Mouse (Mus musculus) left cerebral cortex, adult 8-10 months (tissue): ENCODE results near the gene Extl1. TPM values are rescaled to one million over a fixed set of nuclear protein-coding genes. Genes with fewer than 3 reads are reported as not detected.
A peak's percentile ranks its signal among the peaks of the same experiment; 100 is the strongest.

Experiments
- DNase-seq, 2 experiments: peaks; one replicate each; pipeline ENCODE4 v3.0.0; 2022; ENCODE audit warnings: low spot score in 2 of 2
- total RNA-seq, 4 experiments: library from RNA; stranded (reverse); gene quantifications; 2 replicates each; pipeline ENCODE4 v1.2.4; 2022

Gene Extl1
- total RNA-seq, 4 experiments from 2014 or later: 42.7 to 51.5 (median 47.1) TPM

GRCm38 (mm10) chr4:134314876-134315275, 68.8 kb downstream of the Extl1 start, which contains the start of gene Trim63:
Trim63 (plus strand) TSS chr4:134315120.
- no peak for DNase-seq

GRCm38 (mm10) chr4:134314081-134314655, 69.5 kb downstream of the Extl1 start:
- no peak for DNase-seq

DNA sequence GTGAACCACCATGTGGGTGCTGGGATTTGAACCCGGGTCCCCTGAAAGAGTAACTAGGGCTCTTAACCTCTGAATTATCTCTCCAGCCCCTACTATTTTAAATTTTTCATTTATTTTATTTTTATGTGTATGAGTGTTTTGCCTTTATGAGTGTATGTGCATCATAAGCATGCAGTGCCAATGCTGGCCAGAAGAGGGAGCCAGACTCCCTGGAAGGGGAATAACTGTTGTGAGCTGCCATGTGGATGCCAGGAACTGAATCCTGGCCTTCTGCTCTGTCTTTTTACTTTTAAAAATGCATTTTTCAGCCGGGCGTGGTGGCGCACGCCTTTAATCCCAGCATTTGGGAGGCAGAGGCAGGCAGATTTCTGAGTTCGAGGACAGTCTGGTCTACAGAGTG, 70.7 kb downstream of the Extl1 start:
- no peak for DNase-seq

DNA sequence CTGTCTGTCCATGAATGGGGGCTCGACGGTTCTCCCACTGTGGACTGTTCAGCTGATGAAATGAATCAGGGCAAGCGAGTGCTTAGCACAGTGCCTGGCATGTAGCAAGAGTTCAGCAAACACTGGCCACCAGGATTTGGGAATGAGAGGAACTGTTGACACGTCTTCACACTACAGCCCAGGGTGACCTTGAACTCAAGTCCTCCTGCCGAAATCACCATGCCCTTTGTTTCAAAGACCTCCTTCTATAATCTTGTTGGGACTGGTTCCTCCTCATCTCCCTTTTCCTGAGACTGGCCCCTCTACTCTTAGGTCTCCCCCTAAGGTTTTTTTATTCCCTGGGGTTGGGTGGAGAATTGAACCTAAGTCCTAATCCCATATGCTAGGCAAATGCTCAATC, 71.3 kb downstream of the Extl1 start:
- no peak for DNase-seq

- no peak for DNase-seq
Measured at GRCm38 (mm10) chr4:134311784-134312183, 71.9 kb downstream of the Extl1 start.

- DNase-seq: no peak
Measured at GRCm38 (mm10) chr4:134310656-134311055, 73.0 kb downstream of the Extl1 start.

- no peak for DNase-seq
Measured at GRCm38 (mm10) chr4:134310106-134310505, 73.5 kb downstream of the Extl1 start.

- DNase-seq: peak in 1 of 2 experiments; percentile 45
Measured at GRCm38 (mm10) chr4:134307367-134308072, 76.1 kb downstream of the Extl1 start.

DNA sequence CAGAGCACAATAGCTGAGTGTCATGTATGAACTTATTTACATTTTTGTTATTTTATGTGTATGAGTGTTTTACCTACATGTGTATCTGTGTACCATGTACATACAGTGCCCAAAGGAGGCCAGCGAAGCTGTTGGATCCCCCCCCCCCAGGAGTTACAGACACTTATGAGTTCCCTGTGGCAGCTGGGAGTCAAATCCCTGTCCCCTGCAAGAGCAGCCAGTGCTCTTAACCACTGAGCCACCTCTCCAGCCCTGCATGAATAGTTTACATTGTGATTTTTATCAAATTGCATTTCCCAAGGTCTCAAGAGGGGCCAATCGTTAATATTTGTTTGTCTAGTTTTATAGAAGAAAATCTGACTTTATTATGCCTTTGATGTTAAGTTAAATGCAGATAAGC, 76.7 kb downstream of the Extl1 start:
- DNase-seq: no peak

Other genes starting within 250 kb of the Extl1 start
- 10 to 100 TPM; 17.1 to 18.7 (median 17.7) TPM for gene Cep85, start 196.7 kb downstream of the Extl1 start, total RNA-seq
- not detected for gene Gm7534, start 180.8 kb downstream of the Extl1 start, total RNA-seq
- gene Catsper4, start 156.5 kb downstream of the Extl1 start, total RNA-seq: not detected
- gene Cnksr1, start 145.5 kb downstream of the Extl1 start, total RNA-seq: under 1 TPM in 3 of 4 experiments, not detected in 1; 0.36 to 0.74 (median 0.57) TPM
- not detected for gene E130218I03Rik, start 140.2 kb downstream of the Extl1 start, total RNA-seq
- gene Zfp593, start 138.3 kb downstream of the Extl1 start, total RNA-seq: 10 to 100 TPM; 10.9 to 12.1 (median 11.3) TPM
- not detected for gene Gm30191, start 136.9 kb downstream of the Extl1 start, total RNA-seq
- gene Grrp1, start 129.7 kb downstream of the Extl1 start, total RNA-seq: 1 to 10 TPM; 2.6 to 4.3 (median 3.5) TPM
- gene Pdik1l, start 96.0 kb downstream of the Extl1 start, total RNA-seq: 10 to 100 TPM; 15.8 to 22.4 (median 19.3) TPM
- gene Trim63, start 68.7 kb downstream of the Extl1 start, total RNA-seq: under 1 TPM; 0.28 to 0.70 (median 0.53) TPM
- under 1 TPM in 2 of 4 experiments, not detected in 2; 0.16 to 0.23 TPM for gene Slc30a2, start 40.7 kb downstream of the Extl1 start, total RNA-seq
- 1 to 10 TPM; 5.8 to 8.7 (median 6.8) TPM for gene Pafah2, start 12.5 kb upstream of the Extl1 start, total RNA-seq
- gene Stmn1, start 84.5 kb upstream of the Extl1 start, total RNA-seq: 1,000 to 10,000 TPM in 1 of 4 experiments, 100 to 1,000 TPM in 3; 935 to 1,017 (median 942) TPM
- 10 to 100 TPM; 58.1 to 64.3 (median 61.1) TPM for gene Paqr7, start 112.8 kb upstream of the Extl1 start, total RNA-seq
- under 1 TPM; 0.25 to 0.60 (median 0.34) TPM for gene Aunip, start 127.1 kb upstream of the Extl1 start, total RNA-seq
- 10 to 100 TPM; 70.0 to 79.5 (median 71.9) TPM for gene Mtfr1l, start 151.5 kb upstream of the Extl1 start, total RNA-seq
- gene Selenon, start 168.3 kb upstream of the Extl1 start, total RNA-seq: 10 to 100 TPM; 20.2 to 21.5 (median 20.9) TPM